Mouse (Mus musculus) lung, embryonic 14.5 days (tissue): Measurements from ENCODE around the gene Atrnl1. TPM values are rescaled to one million over a fixed set of nuclear protein-coding genes. Genes with fewer than 3 reads are reported as not detected.

Experiments
- ATAC-seq: fragments of 200-750 bp; cut with Nextera tagmentation; 2 replicates; pipeline ENCODE4 v1.8.0; 2017; ENCODE audit warnings: mild to moderate bottlenecking, moderate TSS enrichment, moderate library complexity; ENCODE audit not compliant: insufficient read depth
- DNase-seq: peaks from one replicate; pipeline ENCODE4 v3.0.0-alpha.2; 2015
- H3K27ac ChIP-seq: fragments of 300-500 bp; sonication (generic); 2 replicates; pipeline ENCODE4 v1.5.1; 2014; ENCODE audit warnings: low read depth, mild to moderate bottlenecking, moderate library complexity
- H3K27me3 ChIP-seq: fragments of 300-500 bp; sonication (generic); 2 replicates; pipeline ENCODE4 v1.6.1; 2014; ENCODE audit warnings: low read length, control low read depth; ENCODE audit not compliant: insufficient read depth
- H3K36me3 ChIP-seq: fragments of 300-500 bp; sonication (generic); 2 replicates; pipeline ENCODE4 v1.6.1; 2014; ENCODE audit warnings: control low read depth; ENCODE audit not compliant: insufficient read depth
- H3K4me1 ChIP-seq: fragments of 300-500 bp; sonication (generic); 2 replicates; pipeline ENCODE4 v1.6.1; 2014; ENCODE audit warnings: antibody characterized with exemption, control low read depth; ENCODE audit not compliant: insufficient read depth
- H3K4me2 ChIP-seq: fragments of 300-500 bp; sonication (generic); 2 replicates; pipeline ENCODE4 v1.6.1; 2014; ENCODE audit warnings: mild to moderate bottlenecking
- H3K4me3 ChIP-seq: fragments of 300-500 bp; sonication (generic); 2 replicates; pipeline ENCODE4 v1.5.1; 2014; ENCODE audit warnings: low read depth, low read length
- H3K9ac ChIP-seq: fragments of 300-500 bp; sonication (generic); 2 replicates; pipeline ENCODE4 v1.6.1; 2014
- H3K9me3 ChIP-seq: fragments of 300-500 bp; sonication (generic); 2 replicates; pipeline ENCODE4 v1.6.1; 2016; ENCODE audit warnings: low read depth, low read length, control low read depth
- CTCF ChIP-seq: IDR thresholded peaks from 2 replicates; pipeline ENCODE4 v1.5.1; 2016; ENCODE audit warnings: antibody characterized with exemption, low read depth
- WGBS: fragments of 180-500 bp; shearing (Covaris S2); extraction: QIAGEN DNeasy Blood & Tissue Kit; methylation state at CpG from one replicate; pipeline ENCODE4 v1.1.7; 2014; 5-methylcytosine and 5-hydroxymethylcytosine counted together
- polyA plus RNA-seq: library from polyadenylated mRNA; unstranded; fragments of >200 nt; fragmentation: Nextera tagmentation; extraction: Ambion mirVana; gene quantifications from 2 replicates; pipeline ENCODE4 v1.2.1, GENCODE M21; 2014

Gene Atrnl1
- polyA plus RNA-seq, 1 experiment from 2014 or later: 7.1 TPM

GRCm38 (mm10) chr19:57782366-57783089 is 171.7 kb downstream of the Atrnl1 start:
- 79% methylated on average over 3 of the region's 3 CpGs for WGBS

DNA sequence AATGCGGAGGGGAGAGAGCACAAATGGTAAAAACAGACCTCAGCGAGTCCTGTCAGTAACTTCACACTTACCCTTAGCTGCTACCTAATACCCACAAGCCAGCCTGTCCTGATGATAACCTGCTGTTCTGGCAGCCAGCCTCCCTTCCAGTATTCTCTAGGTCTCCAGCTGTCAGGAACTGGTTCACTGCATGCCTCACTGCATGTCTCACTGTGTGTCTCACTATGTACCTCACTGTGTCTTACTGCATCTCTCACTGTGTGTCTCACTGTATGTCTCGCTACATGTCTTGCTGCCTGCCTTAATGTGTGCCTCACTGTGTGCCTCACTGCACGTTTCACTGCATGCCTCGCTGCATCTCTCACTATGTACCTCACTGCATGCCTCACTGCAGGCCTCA is 175.9 kb downstream of the Atrnl1 start:
- Histone ChIP-seq H3K9ac (no peak overlapping the region), H3K27ac (no peak overlapping the region), H3K4me2 (no peak overlapping the region), H3K36me3 (0 out of 2 replicates have a peak, but pooled peaks cover 3% of the 10 kb centered on the region), H3K4me3 (no peak overlapping the region), H3K9me3 (no peaks in the 10 kb centered on the region), H3K4me1 (no peaks in the 10 kb centered on the region), H3K27me3 (no peaks in the 10 kb centered on the region)
- WGBS: 76% methylated on average over 5 of the region's 5 CpGs
- no peak for TF ChIP-seq CTCF
- DNase-seq (no peak), ATAC-seq (no peak)

More at GRCm38 (mm10) chr19:57782366-57783089, 171.7 kb downstream of the Atrnl1 start:
- ATAC-seq (no peak), DNase-seq (no peak)
- H3K9ac ChIP-seq: no peak overlapping the region
- no peaks in the 10 kb centered on the region for H3K9me3 ChIP-seq
- no peaks in the 10 kb centered on the region for H3K4me1 ChIP-seq
- H3K27me3 ChIP-seq: no peaks in the 10 kb centered on the region
- H3K4me2 ChIP-seq: no peak overlapping the region
- H3K27ac ChIP-seq: no peak overlapping the region
- no peak for TF ChIP-seq CTCF
- H3K36me3 ChIP-seq: no peaks in the 10 kb centered on the region
- no peak overlapping the region for H3K4me3 ChIP-seq

- no peaks in the 10 kb centered on the region for H3K36me3 ChIP-seq
- DNase-seq: peak; percentile 80
- H3K9me3 ChIP-seq: no peaks in the 10 kb centered on the region
- H3K27ac ChIP-seq: peak overlapping the region; percentile 78
- peaks cover 13% of the 10 kb centered on the region for H3K4me1 ChIP-seq
- H3K27me3 ChIP-seq: no peaks in the 10 kb centered on the region
- H3K4me3 ChIP-seq: no peak overlapping the region
- H3K4me2 ChIP-seq: no peak overlapping the region
- ATAC-seq: peak; percentile 57; the same call in 1 of the 2 replicates
- no peak overlapping the region for H3K9ac ChIP-seq
- WGBS: 68% methylated on average over 9 of the region's 9 CpGs
- no peak for TF ChIP-seq CTCF
These were observed 191.4 kb downstream of the Atrnl1 start for GRCm38 (mm10) chr19:57802207-57802606.

DNA sequence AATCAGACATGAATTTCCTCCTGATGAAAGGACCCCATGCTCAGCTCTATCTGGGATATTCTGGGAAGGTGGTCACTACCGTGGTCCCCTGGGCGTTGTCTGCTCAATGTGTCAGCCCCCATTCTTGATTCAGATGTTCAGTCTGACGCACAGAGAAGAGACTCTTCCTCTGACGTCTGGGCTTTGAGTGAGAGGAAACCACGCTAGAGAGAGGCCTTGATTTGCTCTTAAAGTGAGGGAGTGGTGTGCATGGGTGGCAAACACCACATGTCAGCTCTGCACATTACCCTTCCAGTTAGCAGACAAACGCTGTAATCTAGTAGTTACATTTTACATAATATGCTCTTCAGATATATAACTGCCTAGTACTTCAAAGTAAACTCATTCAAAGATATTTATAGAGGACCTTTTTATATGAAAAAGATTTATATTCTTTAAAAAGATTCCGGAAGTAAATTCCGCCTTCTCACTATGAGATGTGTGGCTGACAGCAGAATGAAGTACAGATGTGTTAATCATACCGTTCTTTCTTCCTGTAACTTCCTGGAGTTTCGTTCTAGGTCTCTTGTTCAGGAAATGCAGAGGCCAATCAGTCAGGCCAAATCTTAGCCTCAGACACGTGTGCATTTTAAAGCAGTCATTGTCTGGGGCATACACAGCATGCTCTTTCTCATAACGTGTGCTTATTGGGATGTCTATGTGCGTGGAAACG is 192.1 kb downstream of the Atrnl1 start:
- H3K27ac ChIP-seq: peak overlapping the region; percentile 78

DNA sequence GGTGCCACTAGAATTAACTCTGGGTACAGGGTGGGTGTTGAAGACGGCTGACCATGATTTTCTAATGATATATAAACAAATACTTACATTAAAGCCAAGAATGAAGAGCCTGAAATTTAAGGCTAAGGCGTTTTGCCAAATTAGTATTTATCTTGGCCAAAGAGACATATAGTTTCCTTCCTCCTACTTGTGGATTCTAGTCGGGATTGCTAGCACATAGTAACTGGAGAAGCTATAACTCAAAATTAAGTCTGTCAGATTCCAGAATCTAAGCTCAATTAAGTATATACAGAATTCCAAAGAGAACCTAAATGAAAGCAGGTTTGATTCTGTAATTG is 192.6 kb downstream of the Atrnl1 start:
- peak; percentile 11; the same call in 1 of the 2 replicates for ATAC-seq
- H3K36me3 ChIP-seq: no peaks in the 10 kb centered on the region
- no peaks in the 10 kb centered on the region for H3K27me3 ChIP-seq
- no peak overlapping the region for H3K9ac ChIP-seq
- WGBS: 25% methylated on average over 3 of the region's 3 CpGs
- no peak for TF ChIP-seq CTCF
- peak overlapping the region; percentile 30; the same call in 1 of the 2 replicates for H3K27ac ChIP-seq
- peak; percentile 72 for DNase-seq
- H3K9me3 ChIP-seq: no peaks in the 10 kb centered on the region
- peaks cover 13% of the 10 kb centered on the region for H3K4me1 ChIP-seq
- H3K4me2 ChIP-seq: no peak overlapping the region
- no peak overlapping the region for H3K4me3 ChIP-seq

More for the DNA sequence above, 192.1 kb downstream of the Atrnl1 start:
- ATAC-seq (peak; percentile 75), DNase-seq (peak; percentile 57)
- Histone ChIP-seq H3K27me3 (no peaks in the 10 kb centered on the region), H3K9me3 (no peaks in the 10 kb centered on the region), H3K36me3 (no peaks in the 10 kb centered on the region), H3K9ac (no peak overlapping the region), H3K4me3 (no peak overlapping the region), H3K4me2 (no peak overlapping the region), H3K4me1 (peaks cover 13% of the 10 kb centered on the region)
- TF ChIP-seq CTCF: no peak
- WGBS: 38% methylated on average over 14 of the region's 14 CpGs

- H3K9me3 ChIP-seq: no peaks in the 10 kb centered on the region
- no peak for ATAC-seq
- no peak overlapping the region for H3K4me2 ChIP-seq
- no peak overlapping the region for H3K4me3 ChIP-seq
- WGBS: 82% methylated on average over 2 of the region's 2 CpGs
- H3K27ac ChIP-seq: no peak overlapping the region
- no peak overlapping the region for H3K9ac ChIP-seq
- H3K27me3 ChIP-seq: no peaks in the 10 kb centered on the region
- H3K36me3 ChIP-seq: no peaks in the 10 kb centered on the region
- no peaks in the 10 kb centered on the region for H3K4me1 ChIP-seq
- no peak for TF ChIP-seq CTCF
- DNase-seq: no peak
These were observed 197.5 kb downstream of the Atrnl1 start for GRCm38 (mm10) chr19:57808363-57808762.

GRCm38 (mm10) chr19:57814291-57814690 is 203.5 kb downstream of the Atrnl1 start:
- 75% methylated on average over 6 of the region's 6 CpGs for WGBS
- no peak for ATAC-seq
- Histone ChIP-seq H3K4me3 (no peak overlapping the region), H3K27ac (no peak overlapping the region), H3K9ac (no peak overlapping the region), H3K9me3 (no peaks in the 10 kb centered on the region), H3K27me3 (no peaks in the 10 kb centered on the region), H3K4me2 (no peak overlapping the region), H3K4me1 (no peaks in the 10 kb centered on the region), H3K36me3 (no peaks in the 10 kb centered on the region)
- DNase-seq: no peak
- TF ChIP-seq CTCF: no peak
